Mouse (Mus musculus): ENCODE measurements at regions not wholly inside any gene's neighbourhood (a gene's known extent, or its start where the extent isn't known, plus 50 kb on each side); places are given as distances from the start of the nearest gene placed in this dataset.

GRCm38 (mm10) chr11:112473237-112473636, 308.8 kb upstream of the Sox9 start:
- no peak for DNase-seq

- DNase-seq, result peak in 1 of 2 experiments; percentile 10
Measured at GRCm38 (mm10) chr11:112473681-112474080, 308.3 kb upstream of the Sox9 start.

- DNase-seq, result no peak
Measured at GRCm38 (mm10) chr11:112480360-112480759, 301.7 kb upstream of the Sox9 start.

- DNase-seq, result no peak
Measured at GRCm38 (mm10) chr11:112501781-112502180, 280.2 kb upstream of the Sox9 start.

- no peak for DNase-seq
Measured at GRCm38 (mm10) chr11:112519076-112519475, 262.9 kb upstream of the Sox9 start.

GRCm38 (mm10) chr11:112524983-112525382, 257.0 kb upstream of the Sox9 start:
- DNase-seq, result no peak

- no peak for DNase-seq
Measured at GRCm38 (mm10) chr11:112542573-112542972, 239.5 kb upstream of the Sox9 start.

GRCm38 (mm10) chr11:112543473-112543872, 238.6 kb upstream of the Sox9 start:
- no peak for DNase-seq

- no peak for DNase-seq
Measured at GRCm38 (mm10) chr11:112545231-112546010, 236.6 kb upstream of the Sox9 start.

- DNase-seq, result no peak
Measured at GRCm38 (mm10) chr11:112546162-112546561, 235.9 kb upstream of the Sox9 start.

- no peak for DNase-seq
Measured at GRCm38 (mm10) chr11:112552838-112553237, 229.2 kb upstream of the Sox9 start.

GRCm38 (mm10) chr11:112563027-112563426, 219.0 kb upstream of the Sox9 start:
- no peak for DNase-seq

- DNase-seq, result peak; percentile 1 to 4
Measured at GRCm38 (mm10) chr11:112564706-112565215, 217.3 kb upstream of the Sox9 start.

- no peak for DNase-seq
Measured at GRCm38 (mm10) chr11:112566071-112566470, 216.0 kb upstream of the Sox9 start.

GRCm38 (mm10) chr11:112587386-112587785, 194.6 kb upstream of the Sox9 start:
- DNase-seq, result no peak

GRCm38 (mm10) chr11:112588088-112588487, 193.9 kb upstream of the Sox9 start:
- DNase-seq, result no peak

- DNase-seq, result no peak
Measured at GRCm38 (mm10) chr11:112590214-112590613, 191.8 kb upstream of the Sox9 start.

- no peak for DNase-seq
Measured at GRCm38 (mm10) chr11:112592411-112593020, 189.5 kb upstream of the Sox9 start.

- DNase-seq, result no peak
Measured at GRCm38 (mm10) chr11:112593821-112594220, 188.2 kb upstream of the Sox9 start.

GRCm38 (mm10) chr11:112607359-112607758, 174.7 kb upstream of the Sox9 start:
- no peak for DNase-seq

- DNase-seq, result no peak
Measured at GRCm38 (mm10) chr11:112609277-112609676, 172.7 kb upstream of the Sox9 start.

- DNase-seq, result no peak
Measured at GRCm38 (mm10) chr11:112611073-112611472, 171.0 kb upstream of the Sox9 start.

- DNase-seq, result no peak
Measured at GRCm38 (mm10) chr11:112615629-112616028, 166.4 kb upstream of the Sox9 start.

GRCm38 (mm10) chr11:112616942-112617341, 165.1 kb upstream of the Sox9 start:
- no peak for DNase-seq
